Mouse (Mus musculus) CD8-positive naive resting alpha-beta T cell, adult 57 days (primary cell): ENCODE measurements around the gene Ell. TPM values are rescaled to one million over a fixed set of nuclear protein-coding genes. Genes with fewer than 3 reads are reported as not detected.

Source experiments
- total RNA-seq: library from RNA; stranded (reverse); gene quantifications from one replicate; pipeline ENCODE4 v1.2.4, GENCODE M21; 2023

Ell gene
- total RNA-seq = 34.7 TPM

GRCm38 (mm10) chr8:70539077-70539813, at the start of gene Ell:
TSS of gene Ell (plus strand) at chr8:70539457.

DNA sequence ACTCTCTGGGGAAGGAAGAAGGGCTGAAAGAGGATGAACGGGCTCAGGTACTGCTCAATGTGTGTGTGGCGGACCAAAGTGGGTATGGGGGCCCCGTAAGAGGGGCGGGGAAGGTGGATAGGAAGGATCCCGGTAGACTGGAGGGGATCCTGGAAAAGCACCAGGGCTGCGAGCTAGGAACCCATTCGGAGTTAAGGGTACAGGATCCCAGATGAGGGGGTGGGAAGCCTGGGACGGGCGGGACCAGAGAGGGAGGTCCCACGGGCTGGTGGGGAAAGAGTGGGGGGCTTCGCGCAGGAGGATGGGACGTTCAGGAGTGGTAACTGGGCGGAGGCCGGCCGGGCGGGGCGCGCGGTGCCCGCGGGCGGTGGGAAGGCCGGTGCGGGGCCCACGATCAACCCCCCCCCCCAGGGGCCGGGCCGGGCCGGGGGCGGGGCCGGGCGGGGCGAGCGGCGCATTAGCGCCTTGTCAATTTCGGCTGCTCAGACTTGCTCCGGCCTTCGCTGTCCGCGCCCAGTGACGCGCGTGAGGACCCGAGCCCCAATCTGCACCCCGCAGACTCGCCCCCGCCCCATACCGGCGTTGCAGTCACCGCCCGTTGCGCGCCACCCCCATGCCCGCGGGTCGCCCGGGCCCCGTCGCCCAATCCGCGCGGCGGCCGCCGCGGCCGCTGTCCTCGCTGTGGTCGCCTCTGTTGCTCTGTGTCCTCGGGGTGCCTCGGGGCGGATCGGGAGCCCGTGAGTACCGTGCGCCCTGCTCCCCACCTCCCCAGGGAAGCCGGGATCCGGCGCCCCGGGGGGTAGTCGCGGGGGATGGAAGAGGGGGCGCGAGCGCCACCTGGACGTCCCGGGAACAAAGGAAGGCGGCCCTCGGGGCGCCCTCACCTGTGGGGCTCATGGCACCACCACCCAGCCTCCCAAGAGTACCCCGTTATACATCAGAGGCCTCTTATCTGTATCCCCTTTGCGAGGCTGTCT, 46.3 kb upstream of the Ell start, which contains the start of gene Crlf1:
TSS of gene Crlf1 (plus strand) at position 495 of the 977 bp plus-strand sequence.

GRCm38 (mm10) chr8:70506328-70507026, 32.8 kb upstream of the Ell start, which contains the start of gene Rex1bd:
TSS of gene Rex1bd (minus strand) at chr8:70506752.

DNA sequence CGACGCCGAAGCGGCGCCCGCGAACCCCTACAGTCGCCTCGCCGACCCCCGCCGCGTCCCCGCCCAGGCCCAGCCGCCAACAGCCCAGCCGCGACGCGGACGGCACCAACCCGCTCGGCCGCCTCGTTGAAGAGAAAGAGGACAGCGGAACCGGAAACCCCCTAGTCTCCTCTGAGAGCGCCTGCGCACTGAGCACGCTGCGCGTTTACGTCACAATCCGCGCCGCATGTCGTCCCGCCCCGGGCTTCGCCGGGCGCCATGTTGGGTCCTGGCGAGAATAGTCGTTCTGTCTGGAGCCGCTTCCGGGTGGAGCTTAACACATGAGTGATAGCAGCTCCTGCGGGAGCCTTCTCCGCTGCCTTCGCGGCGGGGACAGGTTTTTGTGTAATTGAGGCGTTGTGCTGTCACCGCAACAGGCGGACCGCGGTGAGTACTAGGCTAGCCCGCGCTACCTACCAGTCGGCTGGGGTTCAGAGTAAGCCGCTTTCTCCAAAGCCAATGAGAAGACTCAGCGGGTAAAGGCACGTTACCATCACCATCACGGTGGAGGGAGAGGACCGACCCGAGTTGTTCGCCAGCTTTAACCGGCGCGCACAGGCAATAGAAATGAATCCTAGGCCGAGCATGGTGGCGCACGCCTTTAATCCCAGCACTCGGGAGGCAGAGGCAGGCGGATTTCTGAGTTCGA, 28.9 kb upstream of the Ell start, which contains the start of gene Uba52:
TSS of gene Uba52 (minus strand) at position 574 of the 688 bp plus-strand sequence.

GRCm38 (mm10) chr8:70527512-70528181, 11.6 kb upstream of the Ell start, which contains the start of the genes Fkbp8 and Kxd1:
TSS of gene Fkbp8 (plus strand) at chr8:70527724.
TSS of gene Kxd1 (minus strand) at chr8:70527956.

GRCm38 (mm10) chr8:70593961-70594609, 54.8 kb downstream of the Ell start, which contains the start of gene Isyna1:
TSS of gene Isyna1 (plus strand) at chr8:70594373.

DNA sequence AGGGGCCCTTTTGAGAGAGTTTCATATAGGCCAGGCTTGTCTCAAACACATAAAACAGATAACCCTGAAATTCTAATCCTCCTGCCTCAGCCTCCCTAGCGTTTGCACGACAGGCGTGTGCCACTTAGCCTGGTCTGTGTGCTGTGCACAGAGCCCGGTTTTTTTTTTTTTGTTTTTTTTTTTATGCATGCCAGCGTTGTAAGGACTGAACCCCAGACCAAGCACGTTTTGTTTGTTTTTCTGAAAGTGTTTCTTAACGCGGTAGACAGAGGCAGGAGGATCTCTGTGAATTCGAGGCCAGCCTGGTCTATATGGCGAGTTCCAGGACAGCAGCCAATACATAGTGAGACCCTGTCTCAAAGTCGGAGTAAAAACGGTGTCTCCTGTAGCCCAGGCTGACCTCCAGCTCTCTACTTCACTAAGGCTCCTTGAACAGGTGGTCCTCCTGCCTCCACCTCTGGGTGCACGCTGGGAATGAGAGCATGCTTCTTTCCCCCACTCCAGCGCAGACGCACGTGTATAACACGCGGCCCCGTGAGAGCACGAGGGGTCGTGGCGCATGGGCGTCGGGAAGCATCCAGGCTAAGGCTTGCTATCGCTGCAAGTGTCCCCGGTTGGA, 69.6 kb downstream of the Ell start, which contains the start of gene Ssbp4:
TSS of gene Ssbp4 (minus strand) at position 124 of the 619 bp plus-strand sequence.

DNA sequence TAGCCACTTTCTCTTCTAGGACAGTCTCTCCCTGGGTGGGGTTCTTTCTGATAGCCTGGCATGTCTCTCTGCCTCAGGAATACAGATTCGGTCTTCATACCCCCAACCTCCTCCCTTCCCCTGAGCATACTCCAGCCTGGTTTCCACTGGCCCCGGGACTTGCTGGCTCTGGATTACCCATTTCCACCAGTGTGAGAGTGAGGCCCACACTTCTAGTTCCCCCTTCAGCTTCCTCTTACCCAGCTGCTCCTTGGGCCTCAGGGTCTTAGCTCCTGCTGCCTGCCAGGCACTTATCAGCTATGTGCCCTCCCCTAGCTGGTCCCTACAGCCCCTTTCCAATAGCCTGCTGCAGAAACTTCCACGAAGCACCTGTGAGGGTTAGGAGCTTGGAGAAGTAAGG, 76.6 kb downstream of the Ell start, which contains the start of gene Lrrc25:
TSS of gene Lrrc25 (plus strand) at position 262 of the 400 bp plus-strand sequence.

DNA sequence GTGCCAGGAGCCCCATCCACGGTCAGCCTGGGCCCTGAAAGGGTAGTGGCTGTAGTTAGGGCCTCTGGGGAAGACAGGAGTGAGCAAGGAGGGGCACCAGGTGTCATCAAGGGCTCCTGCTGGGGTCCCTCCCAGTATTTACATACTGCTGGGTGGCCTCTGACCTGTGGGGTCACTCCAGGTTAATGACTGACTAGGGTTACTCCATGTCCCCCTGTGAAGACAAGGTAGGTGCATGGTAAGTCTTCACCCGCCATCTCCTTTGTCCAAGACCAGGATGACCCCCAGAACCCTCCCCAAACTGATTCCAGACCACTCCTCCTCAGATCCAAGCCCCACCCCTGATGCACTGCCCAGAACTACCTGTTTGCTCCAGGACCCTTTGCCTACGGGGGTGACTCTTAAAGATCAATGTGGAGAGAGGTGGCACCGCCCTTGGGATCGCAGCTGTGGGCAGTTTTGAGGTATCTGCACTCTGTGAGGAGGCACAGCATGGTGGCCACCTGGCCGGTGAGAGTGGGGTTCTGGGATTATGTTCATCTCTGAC, 93.2 kb downstream of the Ell start, which contains the start of gene Gdf15:
TSS of gene Gdf15 (minus strand) at position 111 of the 547 bp plus-strand sequence.

Other genes with a start within 250 kb of the Ell start
- 90.0 TPM for gene Ddx49, start 237.0 kb upstream of the Ell start, total RNA-seq
- 103 TPM for gene Cope, start 236.9 kb upstream of the Ell start, total RNA-seq
- not detected for gene Cers1, start 223.7 kb upstream of the Ell start, total RNA-seq
- not detected for gene Gdf1, start 209.6 kb upstream of the Ell start, total RNA-seq
- 79.1 TPM for gene Upf1, start 186.2 kb upstream of the Ell start, total RNA-seq
- 1.2 TPM for gene Comp, start 165.9 kb upstream of the Ell start, total RNA-seq
- 21.6 TPM for gene Crtc1, start 99.9 kb upstream of the Ell start, total RNA-seq
- gene Klhl26, start 62.5 kb upstream of the Ell start, total RNA-seq = 7.7 TPM
- not detected for gene Tmem59l, start 52.1 kb upstream of the Ell start, total RNA-seq
- not detected for gene Crlf1, start 46.3 kb upstream of the Ell start, total RNA-seq
- gene Rex1bd, start 32.7 kb upstream of the Ell start, total RNA-seq = 51.6 TPM
- gene Uba52, start 28.7 kb upstream of the Ell start, total RNA-seq = 3,862 TPM
- gene Fkbp8, start 11.7 kb upstream of the Ell start, total RNA-seq = 240 TPM
- gene Kxd1, start 11.5 kb upstream of the Ell start, total RNA-seq = 61.7 TPM
- gene Isyna1, start 54.9 kb downstream of the Ell start, total RNA-seq = 74.6 TPM
- 116 TPM for gene Ssbp4, start 69.4 kb downstream of the Ell start, total RNA-seq
- 1.8 TPM for gene Lrrc25, start 76.7 kb downstream of the Ell start, total RNA-seq
- 0.89 TPM for gene Gdf15, start 93.0 kb downstream of the Ell start, total RNA-seq
- gene Pgpep1, start 120.9 kb downstream of the Ell start, total RNA-seq = 2.4 TPM
- gene Lsm4, start 133.8 kb downstream of the Ell start, total RNA-seq = 138 TPM
- gene Jund, start 159.5 kb downstream of the Ell start, total RNA-seq = 1,886 TPM
- gene Iqcn, start 164.0 kb downstream of the Ell start, total RNA-seq = 7.8 TPM
- gene Gm3336, start 179.1 kb downstream of the Ell start, total RNA-seq = not detected
- gene Pde4c, start 184.3 kb downstream of the Ell start, total RNA-seq = 0.55 TPM
- gene Rab3a, start 215.2 kb downstream of the Ell start, total RNA-seq = 5.1 TPM
- gene Mpv17l2, start 221.5 kb downstream of the Ell start, total RNA-seq = 23.3 TPM
- 10.3 TPM for gene Pik3r2, start 237.3 kb downstream of the Ell start, total RNA-seq